Mouse (Mus musculus): ENCODE data around the gene Tlr2.

Tlr2 gene

DNA sequence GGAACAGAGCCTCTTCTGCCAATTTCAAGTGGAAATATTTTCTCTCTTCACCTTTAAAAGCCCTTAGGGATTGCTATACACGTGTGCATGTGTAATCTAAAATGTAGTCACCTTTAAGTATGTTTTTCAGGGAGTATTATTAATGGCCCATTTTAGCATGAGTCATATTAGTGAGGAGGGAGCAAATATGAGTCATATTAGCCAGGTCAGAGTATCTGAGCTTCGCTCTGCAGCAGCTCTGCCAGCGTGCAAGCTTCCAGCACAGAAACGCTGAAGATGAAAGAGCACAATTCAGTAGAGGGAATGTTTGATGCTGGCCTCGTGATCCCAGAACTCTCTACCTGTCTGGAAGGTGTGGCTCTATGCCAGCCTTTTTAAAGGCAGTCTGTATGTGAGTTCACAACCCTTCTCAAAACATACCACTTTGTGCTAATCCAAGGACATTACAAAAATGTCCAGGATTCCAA is 13.4 kb downstream of the Tlr2 start:
- no peak for DNase-seq (ENCODE audit: low spot score in 2 of 2)

DNA sequence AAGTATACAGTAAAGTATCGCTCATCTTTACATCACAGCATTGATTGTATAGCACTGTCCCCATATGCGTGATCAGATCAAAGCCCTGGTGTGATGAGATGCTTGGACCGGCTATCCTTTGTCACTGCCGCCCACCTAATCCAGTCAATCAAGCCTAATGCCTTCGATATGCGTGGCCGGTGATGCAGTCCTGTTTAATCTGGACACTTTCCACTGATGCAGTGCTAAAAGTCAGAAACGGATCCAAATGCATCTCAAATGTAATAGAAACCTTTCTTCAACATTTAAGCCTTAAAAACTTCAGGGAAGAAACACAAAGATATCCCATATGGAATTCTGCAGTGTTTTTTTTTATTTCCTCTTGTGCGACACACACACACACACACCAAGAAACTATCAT is 13.9 kb downstream of the Tlr2 start:
- DNase-seq (ENCODE audit: low spot score in 2 of 2): no peak

DNA sequence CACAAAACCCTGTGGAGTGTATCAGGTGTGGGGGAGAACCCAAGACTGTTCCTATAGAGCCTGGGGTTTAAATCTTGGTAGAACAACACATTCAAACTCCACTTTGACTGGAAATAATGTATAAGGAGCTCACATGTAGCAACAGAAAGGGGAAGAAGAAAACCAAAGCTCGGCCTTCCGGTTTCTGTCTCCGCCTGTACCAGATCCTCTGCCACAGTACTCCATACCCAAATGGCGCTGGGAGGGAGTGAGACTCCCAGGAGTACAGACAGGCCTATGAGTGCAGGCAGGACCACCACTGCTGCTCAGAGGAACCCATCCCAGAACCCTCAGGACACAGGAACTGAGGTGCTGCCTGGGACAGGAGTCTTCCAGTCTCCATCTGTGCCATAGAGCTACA is 17.8 kb downstream of the Tlr2 start:
- DNase-seq (ENCODE audit: low spot score in 2 of 2): no peak

DNA sequence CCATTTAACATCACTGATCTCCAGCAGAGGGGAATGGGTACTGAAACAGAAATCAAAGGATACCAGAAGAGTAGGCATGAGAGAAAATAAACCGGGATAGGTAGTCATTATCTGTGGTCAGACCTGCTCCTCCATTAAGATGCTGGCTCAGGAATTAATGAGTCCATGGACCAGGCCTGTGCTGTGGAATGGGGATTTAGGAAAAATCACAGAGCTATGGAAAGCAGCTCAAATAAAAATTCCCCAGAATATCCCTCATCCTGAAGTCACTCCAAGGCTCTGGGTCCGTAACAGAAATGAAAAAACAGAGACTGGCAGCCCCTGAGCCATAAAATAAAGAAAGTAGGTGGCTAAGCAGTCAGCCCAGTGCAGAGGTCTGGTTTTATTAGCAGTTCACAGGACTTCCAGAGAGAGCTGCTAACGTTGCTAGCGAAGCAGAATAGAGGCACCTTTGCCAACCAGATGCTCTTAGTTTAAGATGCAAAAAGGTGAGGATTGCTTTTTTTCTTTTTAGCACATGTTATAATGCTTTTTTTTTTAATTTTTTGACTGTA is 25.1 kb downstream of the Tlr2 start:
- DNase-seq (ENCODE audit: low spot score in 2 of 2): no peak

DNA sequence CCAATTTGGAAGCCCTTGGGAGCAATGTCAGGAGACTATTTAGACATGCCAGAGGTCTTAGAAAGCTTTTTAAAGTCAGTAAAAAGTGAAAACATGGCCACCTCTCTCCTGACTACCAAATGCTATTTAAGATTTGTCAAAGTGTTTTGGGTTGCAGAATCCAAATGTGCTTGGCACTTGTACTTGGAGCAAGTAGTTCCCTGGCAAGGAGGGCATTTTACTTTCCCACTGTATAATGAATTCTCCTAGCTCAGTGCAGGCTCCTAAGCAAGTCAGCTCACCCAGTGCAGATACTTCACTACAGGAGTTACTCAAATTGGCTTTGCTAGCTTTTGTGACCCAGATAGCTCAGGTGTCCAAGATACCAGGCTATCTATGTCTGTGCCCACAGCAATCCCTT is 28.7 kb downstream of the Tlr2 start:
- DNase-seq (ENCODE audit: low spot score in 2 of 2): no peak

DNA sequence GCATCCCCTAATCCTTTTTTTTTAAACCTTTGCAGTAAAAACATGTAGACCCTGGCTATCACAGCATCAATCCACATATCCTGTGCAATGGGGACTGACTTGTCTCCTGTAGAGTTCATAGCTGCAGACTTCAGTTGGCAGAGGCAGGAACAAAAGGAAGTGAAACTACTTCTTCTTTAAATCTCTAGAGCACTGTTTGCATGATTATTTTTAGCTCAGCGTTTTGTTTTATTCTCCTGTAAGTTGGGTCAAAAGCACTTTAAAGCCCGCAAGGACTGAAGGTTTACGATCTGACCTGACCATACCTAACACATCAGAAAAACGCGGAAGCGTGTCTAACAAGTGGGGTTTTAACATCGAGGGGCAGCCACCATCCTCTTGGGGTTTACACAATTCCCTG is 29.6 kb downstream of the Tlr2 start:
- DNase-seq (ENCODE audit: low spot score in 2 of 2): no peak

DNA sequence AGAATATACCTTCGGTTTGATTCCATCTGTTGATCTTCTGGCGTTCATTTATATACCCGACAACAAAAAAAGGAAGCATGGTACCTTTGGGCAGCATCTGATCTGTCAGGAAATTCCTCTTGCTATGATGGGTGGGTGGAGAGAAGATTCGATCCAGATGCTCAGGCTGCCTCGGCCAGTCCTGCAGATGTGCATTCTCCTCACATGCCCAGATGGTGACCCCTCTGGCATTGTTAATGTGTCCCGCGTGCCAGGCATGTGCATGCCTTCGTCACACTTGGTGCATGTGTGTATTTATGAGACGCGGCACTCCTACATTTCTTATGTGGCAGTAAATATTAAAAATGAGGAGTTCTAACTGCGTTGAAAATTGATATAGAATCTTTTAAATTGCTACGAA is 33.1 kb downstream of the Tlr2 start:
- DNase-seq (ENCODE audit: low spot score in 2 of 2): no peak

DNA sequence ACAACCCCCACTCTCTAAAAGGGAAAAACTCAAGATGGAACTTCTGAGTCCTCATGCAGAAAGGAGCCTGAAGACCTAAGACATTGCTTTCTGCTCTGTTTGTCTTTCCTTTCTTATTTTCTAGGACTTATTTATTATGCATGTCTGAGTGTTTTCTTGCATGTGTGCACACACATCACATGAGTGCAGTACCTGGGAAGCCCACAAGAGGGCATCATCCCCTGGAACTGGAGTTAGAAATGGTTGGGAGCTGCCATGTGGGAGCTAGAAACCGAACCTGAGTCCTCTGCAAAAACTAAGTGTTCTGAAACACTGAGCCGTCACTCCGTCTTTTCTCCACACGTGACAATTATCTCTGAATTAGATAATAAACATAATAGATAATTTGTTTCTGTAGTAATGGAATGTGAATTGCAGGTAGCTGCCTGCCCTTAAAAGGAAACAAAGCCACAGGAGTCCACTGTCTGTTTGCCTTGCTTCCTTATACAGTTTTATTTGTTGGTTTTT is 39.9 kb downstream of the Tlr2 start:
- no peak for DNase-seq (ENCODE audit: low spot score in 2 of 2)

DNA sequence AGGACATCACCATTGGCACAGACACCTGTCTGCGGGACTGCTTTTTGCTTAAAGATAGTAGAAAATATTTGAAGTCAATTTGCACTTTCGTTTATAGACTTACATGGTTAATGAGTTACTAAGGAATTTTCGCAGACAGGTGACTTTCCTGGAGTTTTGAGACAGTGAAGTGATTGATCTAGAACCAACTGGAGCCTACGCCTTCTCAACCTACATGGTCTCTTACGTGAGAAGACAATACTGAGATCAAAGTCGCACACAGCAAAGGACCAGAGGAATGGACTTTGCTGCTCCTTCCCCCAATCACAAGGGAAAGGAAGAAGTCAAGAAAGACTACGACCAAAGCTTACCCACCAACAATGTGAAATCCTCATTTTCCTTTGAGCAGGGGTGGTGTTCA is 42.1 kb downstream of the Tlr2 start:
- DNase-seq (ENCODE audit: low spot score in 2 of 2): no peak

DNA sequence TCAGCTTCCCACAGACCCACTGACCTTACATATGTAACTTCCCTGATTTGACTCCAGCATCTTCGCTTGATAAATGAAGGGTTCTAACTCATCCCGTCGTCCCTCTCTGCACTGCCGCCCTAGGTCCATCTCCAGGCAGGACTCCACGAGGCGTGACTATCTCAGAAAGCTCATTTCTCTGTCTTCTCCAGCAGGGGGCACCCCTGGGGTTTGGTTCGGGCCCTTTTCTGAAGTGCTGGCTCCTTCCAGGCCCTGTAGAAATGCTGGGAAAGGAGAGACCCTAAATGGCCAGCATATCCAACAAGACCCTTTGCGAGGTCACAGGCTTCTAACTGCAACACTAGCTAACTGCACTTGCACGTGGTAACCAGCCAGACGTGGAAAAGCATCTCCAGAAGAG is 43.7 kb downstream of the Tlr2 start:
- DNase-seq (ENCODE audit: low spot score in 2 of 2): peak; percentile 49 to 73

DNA sequence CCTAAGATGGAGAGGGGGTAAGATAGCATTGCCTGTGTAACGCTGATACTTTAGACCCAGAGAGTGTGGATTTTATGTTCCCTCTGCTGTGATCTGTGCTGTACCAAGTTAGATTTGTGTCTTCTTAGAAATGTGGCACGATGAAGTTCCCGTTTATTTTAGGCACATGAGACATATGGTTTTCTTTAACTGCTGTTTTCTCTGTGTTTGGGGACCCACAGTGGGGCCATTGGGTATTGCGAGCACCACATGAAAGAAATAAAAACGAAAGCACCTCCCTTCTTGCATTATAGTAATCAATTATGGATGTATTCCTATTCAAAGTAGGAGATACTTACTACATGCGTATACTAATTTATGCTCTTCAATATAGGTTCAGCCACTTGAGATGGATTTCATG is 44.5 kb downstream of the Tlr2 start:
- no peak for DNase-seq (ENCODE audit: low spot score in 2 of 2)

DNA sequence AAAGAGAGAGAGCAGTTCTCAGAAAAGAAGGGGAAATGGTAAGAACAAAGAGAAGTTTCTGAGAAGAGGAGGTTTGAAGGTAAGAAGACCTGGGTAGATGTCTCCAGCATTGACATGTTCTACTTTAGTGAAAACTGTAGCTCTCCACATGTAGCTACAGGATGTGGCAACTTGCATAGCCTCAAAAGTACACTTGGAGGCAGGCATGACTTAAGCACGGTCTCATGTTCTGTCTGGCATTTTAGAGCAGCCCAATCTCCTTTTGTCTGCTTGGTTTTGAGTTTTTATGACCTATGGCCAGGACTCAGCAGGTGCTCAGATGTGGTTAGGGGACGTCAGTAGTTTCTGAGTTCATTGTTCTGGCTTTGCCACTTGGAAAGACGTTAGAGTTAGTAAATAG is 50.1 kb downstream of the Tlr2 start:
- no peak for DNase-seq (ENCODE audit: low spot score in 2 of 2)

DNA sequence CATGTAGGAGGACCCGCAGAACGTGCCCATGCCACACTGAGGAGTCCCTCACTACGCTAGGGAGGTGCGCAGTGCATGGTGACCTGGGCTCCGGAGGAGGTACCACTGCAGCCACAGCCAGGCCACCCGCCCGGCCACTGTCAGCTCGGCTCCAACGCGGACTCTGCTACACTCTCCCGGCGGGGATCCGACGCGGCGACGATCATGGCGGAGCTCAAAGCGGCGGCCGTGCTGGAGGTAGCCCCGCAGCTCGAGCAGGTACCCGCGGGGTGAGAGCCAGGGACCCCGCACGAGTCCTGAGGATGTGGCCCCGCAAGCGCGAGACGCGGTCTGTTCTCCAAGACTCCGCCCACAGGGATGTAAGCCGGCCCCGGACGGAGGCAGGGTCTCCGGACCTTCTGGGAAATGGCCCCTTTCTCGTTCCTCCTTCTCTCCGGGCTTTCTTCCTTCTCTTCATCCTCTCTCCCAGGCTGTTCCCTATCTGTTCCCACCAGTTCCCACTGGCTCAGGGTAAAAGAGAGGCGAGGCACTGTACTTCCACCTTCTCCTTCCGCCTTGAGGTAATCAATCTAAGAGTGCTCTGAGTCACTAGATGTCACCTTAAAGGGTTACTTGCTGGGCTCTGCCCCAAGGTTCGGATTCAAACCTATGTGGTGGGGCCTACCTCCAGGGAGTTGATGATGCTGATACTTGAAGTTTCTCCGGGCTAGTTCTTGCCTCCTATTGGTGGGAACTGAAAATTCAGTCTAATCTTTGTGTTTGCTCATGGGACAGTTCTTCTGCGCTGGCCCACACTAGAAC is 51.7 kb downstream of the Tlr2 start:
- no peak for DNase-seq (ENCODE audit: low spot score in 2 of 2)

DNA sequence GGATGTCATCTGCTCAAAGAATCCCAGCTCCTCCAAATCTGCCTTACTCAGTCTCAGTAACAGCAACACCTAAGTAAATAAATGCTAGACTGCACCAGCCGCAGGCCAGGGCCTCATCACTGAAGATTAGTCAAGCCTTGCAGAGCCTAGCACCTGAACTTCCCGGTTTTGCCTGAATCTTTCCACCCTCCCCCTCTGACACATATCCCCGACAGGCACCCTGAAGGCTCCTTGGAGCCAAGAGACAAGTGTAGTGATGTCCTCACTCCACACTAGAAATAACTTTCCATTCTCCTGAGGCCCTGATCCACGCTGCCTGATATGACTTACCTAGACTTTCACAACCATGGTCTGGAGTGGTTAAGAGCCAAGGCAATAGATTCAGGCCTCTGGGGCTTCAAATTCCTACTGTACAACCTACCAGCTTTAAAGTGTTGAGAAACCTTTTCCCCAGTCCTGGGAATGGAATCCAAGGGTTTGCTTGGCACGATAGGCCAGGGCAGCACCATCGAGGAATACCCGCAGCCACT is 53.7 kb downstream of the Tlr2 start:
- peak in 1 of 2 experiments; percentile 55 for DNase-seq (ENCODE audit: low spot score in 2 of 2)

DNA sequence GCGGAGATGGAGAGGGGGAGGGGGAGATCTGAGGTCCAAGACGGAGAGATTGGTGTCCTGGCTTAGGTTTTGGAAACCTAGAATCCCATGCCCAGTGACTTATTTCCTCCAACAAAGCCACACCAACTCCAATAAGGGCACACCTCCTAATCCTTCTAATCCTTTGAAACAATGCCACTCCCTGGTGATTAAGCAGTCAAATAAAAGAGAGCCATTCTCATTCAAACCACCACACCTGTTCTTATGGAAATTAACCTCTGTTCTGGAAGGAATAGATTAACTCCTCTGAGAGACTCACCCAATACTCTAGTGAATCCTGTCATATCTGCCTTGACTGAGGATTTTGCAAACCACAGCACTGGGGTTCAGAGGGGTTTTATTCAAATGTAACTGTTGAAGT is 54.5 kb downstream of the Tlr2 start:
- peak in 1 of 2 experiments; percentile 2 for DNase-seq (ENCODE audit: low spot score in 2 of 2)

Data from urinary bladder, postnatal 4 days (tissue).